Mouse (Mus musculus): Measurements from ENCODE around the gene Strc.
"Not testable (repeated sequence)": the region's sequence is repeated elsewhere in the genome, so short reads cannot be mapped to it uniquely, and the experiment has no call there.

Strc gene

DNA sequence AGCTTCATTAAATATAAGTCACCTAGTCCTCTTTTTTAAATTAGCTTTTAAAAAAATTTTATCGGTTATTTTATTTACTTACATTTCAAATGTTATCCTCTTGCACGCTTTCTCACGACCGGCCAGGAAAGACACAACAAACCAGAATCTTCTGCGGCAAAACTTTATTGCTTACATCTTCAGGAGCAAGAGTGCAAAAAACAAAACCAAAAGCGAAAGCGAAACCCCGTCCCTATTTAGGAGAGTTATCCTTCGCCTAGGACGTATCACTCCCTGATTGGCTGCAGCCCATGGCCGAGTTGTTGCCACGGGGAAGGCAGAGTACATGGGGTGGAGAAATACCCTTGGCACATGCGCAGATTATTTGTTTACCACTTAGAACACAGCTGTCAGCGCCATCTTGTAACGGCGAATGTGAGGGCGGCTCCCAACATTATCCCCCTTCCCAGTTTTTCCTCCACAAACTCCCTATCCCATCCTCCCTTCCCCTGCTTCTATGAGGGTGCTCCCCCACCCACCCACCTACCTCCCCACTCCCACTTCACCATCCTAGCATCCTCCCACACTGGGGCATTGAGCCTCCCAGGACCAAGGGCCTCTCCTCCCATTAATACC, at the start of gene Strc:
TSS of gene Strc (minus strand) at position 208 of the 615 bp plus-strand sequence.
- not testable (repeated sequence) for DNase-seq

DNA sequence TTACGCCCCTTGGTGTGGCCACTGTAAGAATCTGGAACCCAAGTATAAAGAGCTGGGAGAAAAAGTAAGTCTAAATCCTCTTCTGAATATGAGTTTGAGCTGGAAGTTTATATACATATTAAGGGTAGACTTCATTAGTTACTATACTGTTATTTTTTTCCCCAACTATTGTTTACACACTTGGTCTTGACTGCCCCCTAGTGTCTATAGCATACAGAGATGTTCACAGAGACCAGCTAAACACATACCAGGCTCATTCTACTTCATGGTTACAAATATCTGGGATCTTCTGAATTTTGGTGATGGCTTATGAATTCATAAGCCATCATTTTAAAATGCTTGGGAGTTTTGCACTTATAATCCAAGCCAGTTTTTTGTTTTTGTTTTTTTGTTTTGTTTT, 47.9 kb upstream of the Strc start:
- DNase-seq = no peak

- DNase-seq = no peak
These were observed 38.9 kb upstream of the Strc start for GRCm38 (mm10) chr2:121425890-121426289.

DNA sequence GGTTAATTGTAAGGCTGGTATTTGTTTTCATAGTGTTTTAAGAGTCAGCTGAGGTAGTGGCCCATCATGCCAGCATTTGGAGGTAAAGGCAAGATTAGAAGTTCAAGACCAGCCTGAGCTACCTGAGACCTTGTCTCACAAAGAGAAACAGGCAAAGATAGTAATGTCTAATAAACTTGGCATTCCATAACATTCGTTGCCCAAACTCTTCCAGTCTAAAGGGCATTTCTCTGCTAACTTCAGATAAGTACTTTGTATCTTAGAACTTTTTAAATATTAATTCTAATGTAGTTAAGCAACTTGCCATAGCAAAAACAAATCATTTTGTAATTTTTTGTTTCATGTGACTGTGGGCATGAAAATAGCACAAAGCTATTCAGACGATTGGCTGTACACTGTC, 36.2 kb upstream of the Strc start:
- no peak for DNase-seq

GRCm38 (mm10) chr2:121418476-121418875, 31.5 kb upstream of the Strc start:
- no peak for DNase-seq

DNA sequence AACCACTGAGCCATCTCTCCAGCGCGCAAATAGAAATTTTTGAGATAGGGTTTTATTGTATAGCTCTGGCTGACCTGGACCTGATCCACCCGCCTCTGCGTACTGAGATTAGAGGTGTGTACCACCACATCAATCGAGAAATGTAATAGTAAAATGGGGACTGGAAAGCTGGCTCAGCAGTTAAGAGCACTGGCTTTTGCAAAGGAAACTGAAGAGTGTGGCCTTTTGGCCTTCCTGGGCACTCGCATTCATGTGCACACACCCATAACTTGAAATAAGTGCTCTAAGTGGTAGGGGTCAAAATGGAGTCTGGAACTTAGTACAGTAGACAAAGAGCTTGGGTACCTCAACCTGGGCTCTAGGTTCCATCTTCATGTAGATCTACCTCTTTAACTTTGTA, 29.4 kb upstream of the Strc start:
- no peak for DNase-seq

DNA sequence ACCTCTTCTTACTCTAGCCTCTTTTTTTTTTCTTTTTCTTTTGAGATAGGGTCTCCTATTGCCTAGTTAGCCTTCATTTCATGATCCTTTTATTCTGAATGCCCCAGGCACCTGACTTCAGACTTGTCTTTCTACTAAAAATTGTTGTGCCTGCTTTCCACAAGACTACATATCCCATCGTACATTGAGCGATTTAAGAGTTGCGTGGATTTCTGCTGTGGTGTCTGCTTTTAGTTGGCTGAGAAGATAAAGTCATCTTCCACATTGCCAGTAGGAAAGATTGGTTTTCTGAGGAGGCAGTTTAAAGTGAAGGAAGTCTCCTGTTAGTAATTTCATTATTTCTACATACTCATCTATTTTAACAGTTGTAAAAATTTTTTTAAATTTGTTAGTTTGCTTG, 28.6 kb upstream of the Strc start:
- no peak for DNase-seq

DNA sequence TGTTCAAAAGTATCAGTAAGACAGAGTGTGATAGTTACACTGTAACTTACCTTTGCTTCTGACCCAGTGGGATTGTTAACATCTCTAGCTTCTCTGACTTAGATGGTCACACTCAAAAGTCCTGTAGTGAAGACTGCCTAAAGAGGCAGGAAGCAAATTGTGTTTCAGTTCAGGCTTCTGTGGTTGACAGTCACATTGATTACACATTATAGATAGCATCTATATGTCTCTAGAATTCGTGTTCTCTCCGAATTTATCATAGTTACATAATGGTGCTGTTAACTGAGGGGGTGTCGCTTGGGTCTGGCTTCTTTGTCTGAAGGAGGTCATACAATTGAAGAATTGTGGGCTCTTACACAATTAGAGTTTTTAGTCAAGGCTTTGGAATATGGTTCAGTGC, 28.1 kb upstream of the Strc start:
- no peak for DNase-seq

GRCm38 (mm10) chr2:121414139-121414685, 27.2 kb upstream of the Strc start:
- DNase-seq = peak; percentile 37 to 66

- peak; percentile 95 to 99 for DNase-seq
These were observed 26.5 kb upstream of the Strc start, which contains the start of the genes Pdia3 and Catsper2 for GRCm38 (mm10) chr2:121413387-121414042. Gene Pdia3 (plus strand): TSS chr2:121413775. Gene Catsper2 (minus strand): TSS chr2:121413792.

DNA sequence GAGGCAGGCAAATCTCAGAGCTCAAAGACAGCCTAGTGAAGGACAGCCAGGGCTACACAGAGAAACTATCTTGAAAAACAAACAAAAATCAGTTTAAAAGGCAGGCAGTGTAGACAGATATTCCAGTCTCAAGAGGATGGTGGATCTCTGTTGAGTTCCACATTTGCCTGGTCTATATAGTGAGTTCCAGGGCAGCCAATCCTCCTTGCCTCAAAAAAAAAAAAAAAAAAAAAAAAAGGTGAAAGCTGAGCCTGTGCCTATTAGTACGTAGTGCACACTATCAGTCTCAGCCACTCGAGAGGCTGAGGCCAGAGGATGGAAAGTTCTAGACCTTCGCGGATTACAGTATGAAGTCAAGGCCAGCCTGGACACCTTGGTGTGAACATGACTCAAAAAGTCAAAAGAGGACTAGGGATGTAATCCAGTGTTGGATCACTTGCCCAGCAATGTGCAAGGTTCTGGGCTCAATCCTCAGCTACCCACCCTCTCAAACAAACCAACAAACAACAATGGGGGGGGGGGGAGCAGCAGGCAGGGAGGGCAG, 25.9 kb upstream of the Strc start:
- no peak for DNase-seq

DNA sequence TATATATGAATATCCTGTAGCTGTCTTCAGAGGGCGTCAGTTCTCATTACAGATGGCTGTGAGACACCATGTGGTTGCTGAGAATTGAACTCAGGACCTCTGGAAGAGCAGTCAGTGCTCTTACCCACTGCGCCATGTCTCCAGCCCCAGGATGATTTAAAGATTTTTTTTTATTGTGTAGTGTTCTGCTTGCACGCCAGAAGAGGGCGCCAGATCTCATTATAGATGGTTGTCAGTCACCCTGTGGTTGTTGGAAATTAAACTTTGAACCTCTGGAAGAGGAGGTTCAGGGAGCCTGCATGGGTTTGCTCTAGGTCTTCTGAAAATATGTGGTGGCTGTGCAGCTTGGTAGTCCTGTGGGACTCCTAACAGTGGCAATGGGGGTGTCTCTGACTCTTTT, 21.2 kb upstream of the Strc start:
- peak; percentile 45 to 57 for DNase-seq

GRCm38 (mm10) chr2:121403296-121403695, 16.3 kb upstream of the Strc start:
- DNase-seq = peak; percentile 18 to 38

DNA sequence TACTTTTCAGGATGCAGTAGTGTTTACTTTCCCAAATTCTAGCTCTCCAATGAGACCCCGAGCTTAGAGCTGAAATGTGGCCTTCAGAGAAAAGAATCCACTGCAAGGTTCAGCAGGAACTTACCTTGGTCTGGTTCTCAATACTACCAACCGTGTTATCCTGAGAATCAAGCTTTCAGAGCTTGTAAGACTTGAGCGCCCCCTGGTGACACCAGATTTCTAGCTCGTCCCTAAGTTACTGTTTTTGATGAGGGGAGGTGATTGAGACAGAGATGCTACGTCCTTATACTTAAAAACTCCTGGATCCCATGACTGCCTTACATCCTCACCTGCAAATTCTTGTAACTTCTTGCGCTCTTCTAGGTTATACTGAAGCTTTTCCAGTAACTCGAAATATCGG, 9.7 kb upstream of the Strc start:
- DNase-seq = peak; percentile 83 to 92

- no peak for DNase-seq
These were observed 12.2 kb downstream of the Strc start for GRCm38 (mm10) chr2:121374766-121375165.

DNA sequence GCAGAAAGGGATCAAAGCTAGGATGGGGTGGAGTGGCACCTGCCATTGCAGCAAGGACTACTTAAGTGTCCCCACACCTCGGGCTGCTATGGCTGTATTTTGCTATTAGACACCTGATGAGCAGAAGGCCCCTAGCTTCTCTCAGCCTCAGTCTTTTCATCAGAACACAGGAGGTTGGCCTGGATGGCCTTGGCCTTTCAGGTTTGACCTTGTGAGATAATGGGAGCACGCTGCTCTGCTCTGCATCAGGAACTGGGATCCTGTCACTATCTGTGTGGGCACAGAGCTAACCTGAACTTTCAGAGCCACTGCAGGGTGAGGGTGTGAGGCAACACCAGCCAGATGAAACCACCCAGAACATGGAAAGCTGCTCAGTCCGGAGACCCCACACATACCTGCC, 14.7 kb downstream of the Strc start:
- DNase-seq = no peak

DNA sequence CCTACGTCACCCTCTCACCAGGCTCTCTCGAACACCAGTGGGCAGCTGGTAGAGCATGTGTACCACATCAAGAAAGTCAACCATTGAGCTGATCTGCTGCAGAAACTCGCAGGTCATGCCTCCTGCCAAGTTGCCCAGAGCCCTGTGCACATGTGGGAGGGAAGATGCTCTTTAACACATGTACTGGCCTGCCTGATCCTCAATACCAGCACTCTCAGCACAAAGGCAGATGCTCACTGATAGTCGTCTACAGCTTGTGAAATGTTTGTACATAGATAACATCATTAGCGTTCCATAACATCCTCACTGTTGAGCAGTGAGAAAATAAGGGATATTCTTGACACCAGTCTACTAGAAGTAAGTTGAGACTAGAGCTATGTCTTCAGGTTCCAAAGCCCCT, 16.0 kb downstream of the Strc start:
- DNase-seq = no peak

- DNase-seq = no peak
These were observed 18.1 kb downstream of the Strc start for GRCm38 (mm10) chr2:121368831-121369230.

GRCm38 (mm10) chr2:121363656-121364055, 23.3 kb downstream of the Strc start:
- DNase-seq = no peak

DNA sequence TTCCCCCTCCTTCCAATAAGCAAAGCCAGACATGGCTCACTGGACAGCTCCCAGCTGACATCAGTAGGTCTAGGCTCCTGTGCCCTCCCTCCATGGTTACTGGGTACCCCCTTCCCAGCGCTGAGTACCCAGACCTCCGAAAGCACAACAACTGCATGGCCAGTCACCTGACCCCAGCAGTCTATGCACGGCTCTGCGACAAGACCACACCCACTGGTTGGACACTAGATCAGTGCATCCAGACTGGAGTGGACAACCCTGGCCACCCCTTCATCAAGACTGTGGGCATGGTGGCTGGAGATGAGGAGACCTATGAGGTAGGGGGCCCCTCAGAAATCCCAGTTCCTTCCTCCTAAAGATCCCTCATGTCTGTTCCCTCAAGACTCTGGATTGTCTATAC, 27.5 kb downstream of the Strc start:
- no peak for DNase-seq

DNA sequence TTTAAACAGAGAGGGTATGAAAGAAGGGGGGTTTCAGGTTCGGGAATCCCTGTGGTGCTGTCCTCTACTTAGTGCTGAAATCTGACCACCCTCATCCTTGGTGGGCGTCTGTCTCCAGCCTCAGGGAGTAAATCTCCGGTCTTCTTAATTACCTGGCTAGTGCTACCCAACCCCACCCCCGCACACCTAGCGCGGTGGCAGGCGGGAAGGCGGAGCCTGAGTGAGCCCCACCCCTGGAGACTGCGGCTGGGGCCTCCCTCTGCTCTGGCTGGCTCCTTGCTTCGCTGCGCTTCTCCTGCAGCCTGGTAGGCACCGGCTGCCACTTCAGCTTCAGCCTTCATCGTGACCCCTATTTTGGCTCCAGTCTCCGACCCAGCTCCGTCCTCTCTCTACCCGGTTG, 28.6 kb downstream of the Strc start:
- DNase-seq = peak; percentile 79 to 90

GRCm38 (mm10) chr2:121357961-121358360, 29.0 kb downstream of the Strc start:
- no peak for DNase-seq

GRCm38 (mm10) chr2:121357494-121357893, 29.5 kb downstream of the Strc start, which contains the start of gene Ckmt1:
Gene Ckmt1 (plus strand): TSS chr2:121357714.
- no peak for DNase-seq

Data from kidney, postnatal 25 days (tissue).